Mouse (Mus musculus) cerebellum, adult 2 months (tissue): ENCODE data around the gene Gm9936.
"Not testable (repeated sequence)": the region's sequence is repeated elsewhere in the genome, so short reads cannot be mapped to it uniquely, and the experiment has no call there.

Experiments
- CTCF ChIP-seq: fragments of 200-500 bp; IDR thresholded peaks from 2 replicates; pipeline ENCODE4 v1.5.1; 2011; ENCODE audit warnings: low read depth, mild to moderate bottlenecking, control low read depth, low read length, moderate library complexity, borderline replicate concordance; ENCODE audit not compliant: insufficient read depth
- POLR2A ChIP-seq: fragments of 200-500 bp; IDR thresholded peaks from 2 replicates; pipeline ENCODE4 v1.6.1; 2011; ENCODE audit warnings: low read length, control low read depth, borderline replicate concordance; ENCODE audit not compliant: insufficient read depth

DNA sequence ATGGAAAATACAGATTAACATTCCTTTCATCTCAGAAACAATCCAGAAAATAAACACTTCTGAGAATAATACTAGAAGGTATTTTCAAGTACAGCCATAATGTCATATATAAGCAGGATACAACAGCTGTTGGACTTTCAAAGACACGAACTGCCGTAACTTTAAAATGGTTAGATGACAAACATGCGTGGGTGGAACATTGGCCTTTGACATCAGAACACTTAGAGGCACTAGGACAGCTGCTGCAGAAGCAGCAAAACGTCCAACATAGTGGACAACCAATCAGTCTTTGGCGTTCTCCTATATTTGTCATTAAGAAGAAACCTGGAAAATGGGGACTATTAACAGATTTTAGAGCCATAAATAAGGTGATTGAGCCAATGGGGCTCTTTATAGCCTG lies 18.0 kb downstream of the Gm9936 start:
- not testable (repeated sequence) for TF ChIP-seq POLR2A, CTCF
